Mouse (Mus musculus): ENCODE results near the gene Zfp213. TPM values are rescaled to one million over a fixed set of nuclear protein-coding genes. Genes with fewer than 3 reads are reported as not detected.

The Zfp213 gene
- polyA plus RNA-seq, 1 experiment from 2014 or later = 17.0 TPM

DNA sequence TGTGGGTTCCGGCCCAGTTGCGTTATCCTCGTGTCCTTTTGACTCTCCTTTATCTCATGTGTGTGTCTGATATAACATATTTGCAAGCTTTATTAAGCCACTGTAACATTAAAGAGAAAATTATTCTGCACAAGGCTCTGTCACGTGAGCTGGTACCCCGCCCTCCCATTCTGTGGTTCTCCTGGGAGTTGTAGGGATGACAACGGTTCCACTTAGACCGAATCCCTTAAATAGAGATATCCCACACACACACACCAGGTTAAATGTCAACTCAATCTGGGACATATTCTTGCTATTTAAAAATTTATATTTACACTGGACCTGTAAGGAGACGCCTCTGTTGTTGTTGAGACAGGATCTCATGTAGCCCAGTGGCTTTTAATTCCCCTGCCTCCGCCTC, 14.6 kb downstream of the Zfp213 start:
- peak overlapping the region; percentile 41 for H3K9ac ChIP-seq (ENCODE audit: low read depth, low read length)
- H3K4me3 ChIP-seq (ENCODE audit: low read length) = peak overlapping the region; percentile 51
- no peaks in the 10 kb centered on the region; the same call in none of the 2 replicates for H3K4me1 ChIP-seq (ENCODE audit: control insufficient read depth, insufficient read depth, low read depth, low read length)
- H3K9me3 ChIP-seq (ENCODE audit: control insufficient read depth, low read length) = no peaks in the 10 kb centered on the region
- no peaks in the 10 kb centered on the region for H3K36me3 ChIP-seq (ENCODE audit: control insufficient read depth, insufficient read depth, low read length)
- H3K4me2 ChIP-seq (ENCODE audit: low read length) = peak overlapping the region; percentile 68
- peak overlapping the region; percentile 10 for H3K27ac ChIP-seq (ENCODE audit: low read depth, low read length)
- no peaks in the 10 kb centered on the region for H3K27me3 ChIP-seq (replicated peaks; ENCODE audit: control insufficient read depth, insufficient read depth, low read length)
- 6% methylated on average over 9 of the region's 9 CpGs for WGBS
- no peak for ATAC-seq

DNA sequence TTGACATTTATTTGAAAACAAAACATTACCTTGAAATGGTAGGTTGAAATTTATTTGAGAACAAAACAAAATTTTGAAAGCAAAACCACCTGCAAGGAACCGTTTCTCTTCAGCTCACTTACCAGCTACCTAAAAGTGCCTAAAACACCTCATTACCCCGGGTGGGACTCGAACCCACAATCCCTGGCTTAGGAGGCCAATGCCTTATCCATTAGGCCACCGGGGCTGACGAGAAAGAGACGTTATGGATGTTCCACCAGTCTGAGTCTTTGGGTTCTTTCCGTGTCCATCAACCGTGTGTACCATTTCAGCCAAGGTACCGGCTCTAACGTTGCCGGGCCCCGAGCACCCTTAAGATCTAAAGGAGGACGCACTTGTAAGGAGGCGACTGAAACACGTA, 15.4 kb downstream of the Zfp213 start:
- no peaks in the 10 kb centered on the region for H3K9me3 ChIP-seq (ENCODE audit: control insufficient read depth, low read length)
- H3K9ac ChIP-seq (ENCODE audit: low read depth, low read length) = peak overlapping the region; percentile 41
- WGBS = under 1% methylated on average over 15 of the region's 15 CpGs
- peak overlapping the region; percentile 51 for H3K4me3 ChIP-seq (ENCODE audit: low read length)
- peak; percentile 26 for ATAC-seq
- H3K36me3 ChIP-seq (ENCODE audit: control insufficient read depth, insufficient read depth, low read length) = no peaks in the 10 kb centered on the region
- peak overlapping the region; percentile 10; the same call in 1 of the 2 replicates for H3K27ac ChIP-seq (ENCODE audit: low read depth, low read length)
- H3K27me3 ChIP-seq (replicated peaks; ENCODE audit: control insufficient read depth, insufficient read depth, low read length) = no peaks in the 10 kb centered on the region
- H3K4me1 ChIP-seq (ENCODE audit: control insufficient read depth, insufficient read depth, low read depth, low read length) = no peaks in the 10 kb centered on the region; the same call in none of the 2 replicates
- peak overlapping the region; percentile 68 for H3K4me2 ChIP-seq (ENCODE audit: low read length)

DNA sequence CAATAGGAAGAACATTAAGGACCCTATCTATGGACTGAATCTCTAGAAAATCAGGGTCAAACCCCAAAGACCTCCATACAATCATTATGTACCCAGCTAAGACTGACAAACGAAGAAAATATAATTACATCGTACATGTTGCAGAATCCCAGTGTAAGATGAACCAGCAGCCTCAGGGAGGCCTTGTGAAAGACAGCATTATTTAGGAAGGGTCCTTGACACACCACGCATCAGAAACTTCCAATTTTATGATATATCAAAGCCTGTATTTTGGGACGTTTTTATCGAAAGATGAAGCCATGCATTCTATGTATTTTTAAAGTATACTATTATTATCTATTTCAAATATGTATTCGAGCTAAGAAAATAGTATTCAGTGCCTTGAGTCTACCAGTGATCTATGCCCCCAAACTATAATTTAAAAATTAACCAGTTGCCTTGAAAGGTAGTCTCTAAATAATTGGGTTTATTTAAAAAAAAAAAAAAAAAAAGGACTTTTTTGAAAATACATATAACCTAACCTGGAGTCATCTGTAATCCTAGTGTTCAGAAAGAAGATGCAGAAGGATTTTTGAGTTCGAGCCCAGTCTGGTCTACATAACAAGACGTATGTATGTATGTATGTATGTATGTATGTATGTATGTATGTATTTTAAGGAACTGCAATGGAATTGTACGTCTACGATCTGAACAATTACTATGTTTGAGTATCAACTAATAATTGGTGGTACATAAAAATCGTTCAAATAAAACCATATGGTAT, 16.2 kb downstream of the Zfp213 start:
- Histone ChIP-seq H3K4me2 (ENCODE audit: low read length) (peak overlapping the region; percentile 55; the same call in 1 of the 2 replicates), H3K27me3 (replicated peaks; ENCODE audit: control insufficient read depth, insufficient read depth, low read length) (no peaks in the 10 kb centered on the region), H3K27ac (ENCODE audit: low read depth, low read length) (no peak overlapping the region), H3K4me1 (ENCODE audit: control insufficient read depth, insufficient read depth, low read depth, low read length) (no peaks in the 10 kb centered on the region; the same call in none of the 2 replicates), H3K9ac (ENCODE audit: low read depth, low read length) (no peak overlapping the region), H3K4me3 (ENCODE audit: low read length) (peak overlapping the region; percentile 69; the same call in 1 of the 2 replicates), H3K9me3 (ENCODE audit: control insufficient read depth, low read length) (no peaks in the 10 kb centered on the region), H3K36me3 (ENCODE audit: control insufficient read depth, insufficient read depth, low read length) (no peaks in the 10 kb centered on the region)
- no peak for ATAC-seq
- WGBS = 55% methylated on average over 11 of the region's 11 CpGs

DNA sequence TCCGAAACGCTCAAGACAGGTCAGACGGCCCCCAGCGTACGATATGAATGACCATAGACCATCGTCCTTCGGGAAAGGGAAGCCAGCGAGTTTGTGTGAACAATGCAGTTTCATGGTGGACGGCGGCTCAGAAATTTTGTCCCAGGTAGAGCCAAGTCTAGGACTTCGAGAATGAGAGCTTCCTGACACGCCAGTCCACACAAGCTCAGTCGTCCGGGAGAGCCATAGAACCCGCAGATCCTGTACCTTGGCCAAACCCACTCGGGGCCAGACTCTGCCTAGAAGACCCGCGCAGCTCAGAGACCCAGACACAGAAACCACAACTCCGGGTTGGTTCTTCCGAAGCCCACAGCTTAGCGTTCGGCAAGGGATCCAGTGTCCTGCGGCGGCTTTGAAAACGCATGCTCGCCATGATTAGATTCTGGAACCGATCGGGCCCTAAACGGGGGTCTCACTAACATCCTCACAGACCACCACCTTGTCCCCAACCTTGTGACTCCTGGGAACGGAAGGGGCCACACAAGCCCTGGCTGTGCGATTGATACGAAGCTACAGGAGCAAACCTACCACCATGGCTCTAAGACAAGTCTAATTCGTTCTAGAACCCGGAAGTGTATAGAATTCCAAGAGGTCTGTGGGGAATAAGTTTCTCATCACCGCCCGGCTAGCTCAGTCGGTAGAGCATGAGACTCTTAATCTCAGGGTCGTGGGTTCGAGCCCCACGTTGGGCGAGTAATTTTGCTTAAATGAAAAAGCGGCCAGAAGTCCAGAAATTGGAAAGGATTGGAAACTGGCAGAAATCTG, 17.1 kb downstream of the Zfp213 start:
- Histone ChIP-seq H3K4me2 (ENCODE audit: low read length) (peak overlapping the region; percentile 55), H3K9me3 (ENCODE audit: control insufficient read depth, low read length) (no peaks in the 10 kb centered on the region), H3K4me1 (ENCODE audit: control insufficient read depth, insufficient read depth, low read depth, low read length) (no peaks in the 10 kb centered on the region; the same call in none of the 2 replicates), H3K27ac (ENCODE audit: low read depth, low read length) (peak overlapping the region; percentile 74), H3K9ac (ENCODE audit: low read depth, low read length) (peak overlapping the region; percentile 74), H3K27me3 (replicated peaks; ENCODE audit: control insufficient read depth, insufficient read depth, low read length) (no peaks in the 10 kb centered on the region), H3K4me3 (ENCODE audit: low read length) (peak overlapping the region; percentile 69), H3K36me3 (ENCODE audit: control insufficient read depth, insufficient read depth, low read length) (no peaks in the 10 kb centered on the region)
- peak; percentile 16 for ATAC-seq
- under 1% methylated on average over 42 of the region's 42 CpGs for WGBS

DNA sequence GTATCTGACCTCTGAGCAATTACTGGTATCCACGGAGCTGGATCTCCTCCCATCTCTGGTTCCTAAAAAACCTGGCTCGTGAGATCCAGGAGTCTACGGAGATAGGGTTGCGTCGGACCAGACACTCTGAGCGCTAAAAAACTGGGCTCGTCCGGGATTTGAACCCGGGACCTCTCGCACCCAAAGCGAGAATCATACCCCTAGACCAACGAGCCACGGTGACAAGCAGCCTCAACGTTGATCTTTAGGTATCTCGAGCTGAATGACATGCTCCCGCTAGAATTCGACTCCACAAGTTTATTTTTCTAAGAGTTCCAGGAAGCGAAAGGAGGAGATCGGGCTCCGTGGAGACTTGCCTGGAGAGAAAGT, 17.7 kb downstream of the Zfp213 start:
- ATAC-seq = peak; percentile 19; the same call in 1 of the 2 replicates
- no peaks in the 10 kb centered on the region for H3K36me3 ChIP-seq (ENCODE audit: control insufficient read depth, insufficient read depth, low read length)
- peak overlapping the region; percentile 55 for H3K4me2 ChIP-seq (ENCODE audit: low read length)
- no peaks in the 10 kb centered on the region for H3K27me3 ChIP-seq (replicated peaks; ENCODE audit: control insufficient read depth, insufficient read depth, low read length)
- no peaks in the 10 kb centered on the region for H3K9me3 ChIP-seq (ENCODE audit: control insufficient read depth, low read length)
- peak overlapping the region; percentile 74 for H3K9ac ChIP-seq (ENCODE audit: low read depth, low read length)
- no peak overlapping the region; the same call in 1 of the 2 replicates for H3K27ac ChIP-seq (ENCODE audit: low read depth, low read length)
- H3K4me1 ChIP-seq (ENCODE audit: control insufficient read depth, insufficient read depth, low read depth, low read length) = no peaks in the 10 kb centered on the region; the same call in none of the 2 replicates
- peak overlapping the region; percentile 69 for H3K4me3 ChIP-seq (ENCODE audit: low read length)
- under 1% methylated on average over 20 of the region's 20 CpGs for WGBS

GRCm38 (mm10) chr17:23545841-23546240, 18.2 kb downstream of the Zfp213 start:
- H3K9me3 ChIP-seq (ENCODE audit: control insufficient read depth, low read length) = no peaks in the 10 kb centered on the region
- H3K27me3 ChIP-seq (replicated peaks; ENCODE audit: control insufficient read depth, insufficient read depth, low read length) = peaks cover 3% of the 10 kb centered on the region; the same call in 1 of the 2 replicates
- H3K4me3 ChIP-seq (ENCODE audit: low read length) = peak overlapping the region; percentile 69
- no peak overlapping the region for H3K27ac ChIP-seq (ENCODE audit: low read depth, low read length)
- no peaks in the 10 kb centered on the region; the same call in 1 of the 2 replicates for H3K4me1 ChIP-seq (ENCODE audit: control insufficient read depth, insufficient read depth, low read depth, low read length)
- no peak for ATAC-seq
- no peaks in the 10 kb centered on the region for H3K36me3 ChIP-seq (ENCODE audit: control insufficient read depth, insufficient read depth, low read length)
- peak overlapping the region; percentile 55 for H3K4me2 ChIP-seq (ENCODE audit: low read length)
- 10% methylated on average over 6 of the region's 6 CpGs for WGBS
- H3K9ac ChIP-seq (ENCODE audit: low read depth, low read length) = no peak overlapping the region

- Histone ChIP-seq H3K4me2 (ENCODE audit: low read length) (no peak overlapping the region), H3K4me1 (ENCODE audit: control insufficient read depth, insufficient read depth, low read depth, low read length) (no peaks in the 10 kb centered on the region; the same call in 1 of the 2 replicates), H3K9ac (ENCODE audit: low read depth, low read length) (no peak overlapping the region), H3K27ac (ENCODE audit: low read depth, low read length) (no peak overlapping the region), H3K36me3 (ENCODE audit: control insufficient read depth, insufficient read depth, low read length) (no peaks in the 10 kb centered on the region), H3K9me3 (ENCODE audit: control insufficient read depth, low read length) (no peaks in the 10 kb centered on the region), H3K27me3 (replicated peaks; ENCODE audit: control insufficient read depth, insufficient read depth, low read length) (peaks cover 5% of the 10 kb centered on the region), H3K4me3 (ENCODE audit: low read length) (no peak overlapping the region)
- WGBS = 91% methylated on average over 1 of the region's 1 CpGs
- no peak for ATAC-seq
Measured at GRCm38 (mm10) chr17:23544766-23545165, 19.3 kb downstream of the Zfp213 start.

DNA sequence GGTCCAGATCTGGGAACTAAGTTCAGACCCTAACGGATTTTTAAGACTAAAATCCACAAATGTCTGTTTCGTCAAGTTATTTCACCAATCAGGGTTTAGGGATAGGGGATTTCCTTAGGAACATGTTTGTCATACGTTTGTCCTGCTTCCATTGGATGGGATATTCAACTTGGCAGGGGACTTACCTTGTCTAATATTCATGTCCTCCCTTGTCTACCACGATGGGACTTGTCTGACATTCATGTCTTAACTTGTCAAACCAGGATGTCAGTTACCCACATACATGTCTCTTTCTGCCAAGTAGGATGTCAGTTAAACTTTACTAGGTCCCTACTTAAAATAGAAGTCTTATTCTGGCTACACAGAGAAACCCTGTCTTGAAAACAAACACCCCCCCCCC, 20.1 kb downstream of the Zfp213 start:
- Histone ChIP-seq H3K9ac (ENCODE audit: low read depth, low read length) (no peak overlapping the region), H3K27ac (ENCODE audit: low read depth, low read length) (no peak overlapping the region), H3K9me3 (ENCODE audit: control insufficient read depth, low read length) (no peaks in the 10 kb centered on the region), H3K4me3 (ENCODE audit: low read length) (no peak overlapping the region), H3K4me2 (ENCODE audit: low read length) (no peak overlapping the region), H3K4me1 (ENCODE audit: control insufficient read depth, insufficient read depth, low read depth, low read length) (no peaks in the 10 kb centered on the region), H3K36me3 (ENCODE audit: control insufficient read depth, insufficient read depth, low read length) (no peaks in the 10 kb centered on the region), H3K27me3 (replicated peaks; ENCODE audit: control insufficient read depth, insufficient read depth, low read length) (peaks cover 9% of the 10 kb centered on the region)
- ATAC-seq = no peak
- WGBS = 75% methylated on average over 4 of the region's 4 CpGs

- Histone ChIP-seq H3K27me3 (replicated peaks; ENCODE audit: control insufficient read depth, insufficient read depth, low read length) (peaks cover 9% of the 10 kb centered on the region), H3K4me3 (ENCODE audit: low read length) (no peak overlapping the region), H3K36me3 (ENCODE audit: control insufficient read depth, insufficient read depth, low read length) (no peaks in the 10 kb centered on the region), H3K9me3 (ENCODE audit: control insufficient read depth, low read length) (no peaks in the 10 kb centered on the region), H3K27ac (ENCODE audit: low read depth, low read length) (no peak overlapping the region), H3K4me1 (ENCODE audit: control insufficient read depth, insufficient read depth, low read depth, low read length) (peaks cover under 1% of the 10 kb centered on the region; the same call in 1 of the 2 replicates), H3K4me2 (ENCODE audit: low read length) (no peak overlapping the region), H3K9ac (ENCODE audit: low read depth, low read length) (no peak overlapping the region)
- WGBS = 58% methylated on average over 5 of the region's 5 CpGs
- ATAC-seq = no peak
Measured at GRCm38 (mm10) chr17:23543325-23543724, 20.7 kb downstream of the Zfp213 start.

Data from hindbrain, embryonic 16.5 days (tissue).